31 mouse cellular contexts compared by ENCODE assay signal in genomic region chr2:181797672-181798071, GRCm38 (mm10). TPM values are rescaled to one million over a fixed set of nuclear protein-coding genes. Genes with fewer than 3 reads are reported as not detected.
DNase-seq lines count a peak whose midpoint lies in the region; ATAC-seq lines count a peak whose summit lies in the region.
"Had no signal": no experiment of that assay in that cellular context is flagged by ENCODE, and none has a peak within 500 bp of the region (broad histone marks: within the 10 kb centered on the region; RNA-seq: fewer than 3 reads in every experiment).

No protein-coding gene starts in this region.

- ATAC-seq in heart, embryonic 11.5 days (replicated peaks; ENCODE audit: insufficient number of reproducible peaks, low FRiP score, low TSS enrichment) = no peak
- ATAC-seq: forebrain, embryonic 15.5 days; intestine, embryonic 16.5 days; midbrain, embryonic 15.5 days had no signal

- no peak overlapping the region for H3K4me2 ChIP-seq in heart, embryonic 11.5 days
- H3K4me2 ChIP-seq: embryonic facial prominence, embryonic 12.5 days; forebrain, embryonic 15.5 days; liver, embryonic 15.5 days; lung, embryonic 14.5 days; midbrain, embryonic 15.5 days; neural tube, embryonic 12.5 days had no signal

- intact Hi-C loops in left cerebral cortex, postnatal 4 days (cut with DNase I) = no loop called here
- intact Hi-C loops in left cerebral cortex, postnatal 25 days (cut with DNase I) = no loop called here

- no peaks in the 10 kb centered on the region; the same call in 1 of the 2 replicates for H3K27me3 ChIP-seq in heart, embryonic 11.5 days (ENCODE audit: control insufficient read depth, insufficient read depth, low read length)
- H3K27me3 ChIP-seq: embryonic facial prominence, embryonic 12.5 days; forebrain, embryonic 15.5 days; liver, embryonic 15.5 days; midbrain, embryonic 15.5 days; neural tube, embryonic 12.5 days had no signal

- no peaks in the 10 kb centered on the region for H3K4me1 ChIP-seq in heart, embryonic 11.5 days (ENCODE audit: control insufficient read depth, insufficient read depth, low read length)
- H3K4me1 ChIP-seq: embryonic facial prominence, embryonic 12.5 days; forebrain, embryonic 15.5 days; liver, embryonic 15.5 days; midbrain, embryonic 15.5 days had no signal

- 69% methylated on average over 8 of the region's 8 CpGs for WGBS in heart, embryonic 11.5 days (ENCODE audit: insufficient replicate concordance)

- H3K36me3 ChIP-seq in heart, embryonic 11.5 days (ENCODE audit: control insufficient read depth, insufficient read depth, low read length) = no peaks in the 10 kb centered on the region
- H3K36me3 ChIP-seq: embryonic facial prominence, embryonic 12.5 days; liver, embryonic 15.5 days had no signal

- no peaks in the 10 kb centered on the region for H3K9me3 ChIP-seq in heart, embryonic 11.5 days (replicated peaks; ENCODE audit: control insufficient read depth, low read length)
- H3K9me3 ChIP-seq: embryonic facial prominence, embryonic 12.5 days; forebrain, embryonic 10.5 days; forebrain, embryonic 15.5 days; hindbrain, embryonic 10.5 days; liver, embryonic 15.5 days; midbrain, embryonic 10.5 days; midbrain, embryonic 15.5 days; neural tube, embryonic 12.5 days had no signal

- H3K27ac ChIP-seq in heart, embryonic 11.5 days (ENCODE audit: low read depth, low read length) = no peak overlapping the region
- H3K27ac ChIP-seq: embryonic facial prominence, embryonic 12.5 days; forebrain, embryonic 10.5 days; forebrain, embryonic 15.5 days; heart, adult 2 months; hindbrain, embryonic 10.5 days; liver, embryonic 15.5 days; midbrain, embryonic 10.5 days; midbrain, embryonic 15.5 days; neural tube, embryonic 12.5 days had no signal

- H3K4me3 ChIP-seq in heart, embryonic 11.5 days (ENCODE audit: low read depth, low read length) = no peak overlapping the region
- H3K4me3 ChIP-seq: embryonic facial prominence, embryonic 12.5 days; forebrain, embryonic 10.5 days; forebrain, embryonic 15.5 days; heart, adult 2 months; hindbrain, embryonic 10.5 days; liver, embryonic 15.5 days; midbrain, embryonic 10.5 days; midbrain, embryonic 15.5 days; myocyte; neural tube, embryonic 12.5 days had no signal

- DNase-seq in left cerebral cortex, postnatal 4 days = peak; percentile 29
- DNase-seq in left cerebral cortex, postnatal 25 days (ENCODE audit: low spot score in 2 of 2) = no peak
- DNase-seq in cerebellum, adult 11-12 months = peak; percentile 89
- peak; percentile 90 for DNase-seq in cerebellum, adult 9-10 months
- DNase-seq in cerebellum, postnatal 36 days = peak; percentile 84 to 88
- no peak for DNase-seq in B cell, adult 2 months
- DNase-seq: adrenal gland, postnatal 36 days; embryo, embryonic 11 days; gastrocnemius, postnatal 25 days; heart, adult 2 months; heart, postnatal 14 days; kidney, adult 9 months; kidney, postnatal 10 days; layer of hippocampus, postnatal 36 days; liver; lung, embryonic 14.5 days; lung, postnatal 14 days; right cerebral cortex, postnatal 14 days had no signal

- no peak overlapping the region for H3K9ac ChIP-seq in heart, embryonic 11.5 days (ENCODE audit: low read depth, low read length)
- H3K9ac ChIP-seq: embryonic facial prominence, embryonic 12.5 days; forebrain, embryonic 15.5 days; liver, embryonic 15.5 days; lung, embryonic 14.5 days; midbrain, embryonic 15.5 days; neural tube, embryonic 12.5 days had no signal

RNA-seq across cellular contexts. Expression of gene Myt1, which starts 34.5 kb away (rescaled TPM):
- 10 to 100 TPM; 35.7 to 37.7 TPM for total RNA-seq in left cerebral cortex, postnatal 4 days (2021)
- total RNA-seq in left cerebral cortex, postnatal 25 days (2021) = 10 to 100 TPM; 17.4 to 18.1 TPM
- 0.06 and 0.65 TPM in 2 replicates for polyA plus RNA-seq in heart, embryonic 11.5 days (2014; fragmentation: Nextera tagmentation; extraction: Ambion mirVana)
- total RNA-seq: gastrocnemius, adult 18-20 months; gastrocnemius, postnatal 25 days; heart, adult 2 months; heart, postnatal 14 days; megakaryocyte progenitor cell, adult 5-6 weeks had no signal
- polyA plus RNA-seq: liver, embryonic 15.5 days had no signal

RNA-seq across cellular contexts. Expression of gene Pcmtd2, which starts 40.0 kb away (rescaled TPM):
- total RNA-seq in left cerebral cortex, postnatal 4 days (2021) = 10 to 100 TPM; 38.0 to 40.7 TPM
- 10 to 100 TPM; 78.2 to 95.2 TPM for total RNA-seq in left cerebral cortex, postnatal 25 days (2021)
- 23.6 and 31.2 TPM in 2 replicates for polyA plus RNA-seq in heart, embryonic 11.5 days (2014; fragmentation: Nextera tagmentation; extraction: Ambion mirVana)

Comparison
In these comparisons a context has a peak if more than half of its experiments do, and no peak if none do; other contexts are left out.
1. DNase-seq: peak in left cerebral cortex, postnatal 4 days (single experiment), cerebellum, adult 11-12 months (single experiment), cerebellum, adult 9-10 months (single experiment) and cerebellum, postnatal 36 days (2 of 2); none in left cerebral cortex, postnatal 25 days (0 of 2) and B cell, adult 2 months (0 of 2).